Mouse (Mus musculus): ENCODE measurements at regions not wholly inside any gene's neighbourhood (a gene's known extent, or its start where the extent isn't known, plus 50 kb on each side); places are given as distances from the start of the nearest gene placed in this dataset.

DNA sequence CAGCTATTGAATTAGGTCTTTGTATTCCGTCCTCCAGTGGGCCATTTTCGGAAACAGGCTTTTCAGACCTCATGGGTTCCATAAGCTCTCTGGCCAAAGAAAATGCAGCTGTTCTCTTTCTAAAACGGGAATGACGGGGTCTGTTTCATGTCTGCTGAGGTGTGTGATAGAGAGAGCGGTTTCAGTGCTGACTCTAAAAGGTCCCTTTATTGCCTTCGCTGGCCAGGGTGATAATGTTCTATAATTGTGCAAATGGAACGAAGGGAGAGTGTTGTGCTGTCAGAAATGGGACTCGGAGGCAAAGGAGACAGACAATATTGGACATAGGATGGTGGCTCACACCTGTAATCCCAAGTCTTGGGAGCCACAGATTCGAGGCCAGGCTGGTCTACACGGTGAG is 53.5 kb upstream of the Osbpl8 start:
- Histone ChIP-seq H3K36me3 (ENCODE audit: insufficient read depth, low read length) (no peaks in the 10 kb centered on the region), H3K4me2 (replicated peaks; ENCODE audit: low read depth, low read length) (no peak overlapping the region), H3K4me1 (ENCODE audit: insufficient read depth, low read length) (no peaks in the 10 kb centered on the region), H3K4me3 (ENCODE audit: low read length) (no peak overlapping the region), H3K9me3 (ENCODE audit: low read length) (no peaks in the 10 kb centered on the region), H3K9ac (replicated peaks; ENCODE audit: low read length) (no peak overlapping the region), H3K27ac (ENCODE audit: low read length) (no peak overlapping the region), H3K27me3 (ENCODE audit: insufficient read depth, low read length) (no peaks in the 10 kb centered on the region)
- WGBS: 75% methylated on average over 10 of the region's 10 CpGs
- no peak for ATAC-seq (ENCODE audit: low FRiP score, low TSS enrichment)

DNA sequence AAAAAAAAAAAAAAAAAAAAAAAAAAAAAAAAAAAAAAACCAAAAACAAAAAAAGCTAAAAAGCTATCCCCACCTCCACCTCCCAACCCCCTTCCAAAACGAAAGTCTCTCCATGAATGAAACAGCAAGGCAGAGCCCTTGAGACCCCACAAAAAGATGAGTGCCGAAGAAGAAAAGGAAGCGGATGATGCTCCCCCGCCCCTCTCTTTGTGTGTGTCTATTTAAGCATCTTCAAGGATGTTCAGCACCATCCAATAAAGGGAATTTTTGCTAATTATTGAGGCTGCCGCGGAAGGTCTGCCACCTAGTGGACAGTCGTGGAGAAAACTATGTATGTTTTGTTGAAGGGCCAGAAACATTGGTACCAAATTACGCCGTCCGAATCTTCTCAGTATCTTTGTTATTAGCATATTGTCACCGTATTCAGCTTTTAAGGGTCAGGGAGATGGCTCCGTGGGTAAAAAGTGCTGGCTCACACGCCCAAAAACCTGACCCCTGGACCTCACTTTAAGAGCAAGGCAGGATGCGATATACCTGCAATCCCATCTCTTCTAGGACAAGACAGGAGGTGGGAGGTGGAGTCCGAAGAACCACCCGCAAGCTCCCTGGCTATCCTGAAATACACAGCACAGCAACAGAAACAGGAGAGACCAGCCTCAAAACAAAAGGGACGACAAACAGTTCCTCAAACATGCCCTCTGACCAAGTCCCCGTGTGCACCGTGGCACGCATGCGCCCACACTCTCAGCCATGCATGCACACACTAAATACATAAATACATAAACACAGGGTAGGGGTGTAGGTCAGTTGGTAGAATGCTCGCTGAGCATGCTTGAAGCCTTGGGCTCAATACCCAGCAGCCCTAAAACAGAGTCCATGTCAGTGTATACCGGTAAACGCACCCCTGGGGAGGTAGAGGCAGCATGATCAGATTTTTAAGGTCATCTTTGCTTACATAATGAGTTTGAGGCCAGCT is 55.6 kb upstream of the Osbpl8 start:
- H3K27ac ChIP-seq (ENCODE audit: low read length): no peak overlapping the region
- H3K4me3 ChIP-seq (ENCODE audit: low read length): no peak overlapping the region
- WGBS: 46% methylated on average over 24 of the region's 24 CpGs
- H3K9ac ChIP-seq (replicated peaks; ENCODE audit: low read length): no peak overlapping the region
- H3K27me3 ChIP-seq (ENCODE audit: insufficient read depth, low read length): no peaks in the 10 kb centered on the region
- H3K9me3 ChIP-seq (ENCODE audit: low read length): no peaks in the 10 kb centered on the region
- H3K36me3 ChIP-seq (ENCODE audit: insufficient read depth, low read length): no peaks in the 10 kb centered on the region
- H3K4me1 ChIP-seq (ENCODE audit: insufficient read depth, low read length): no peaks in the 10 kb centered on the region
- ATAC-seq (ENCODE audit: low FRiP score, low TSS enrichment): peak; percentile 25; the same call in 1 of the 2 replicates
- peak overlapping the region; percentile 42 for H3K4me2 ChIP-seq (replicated peaks; ENCODE audit: low read depth, low read length)

DNA sequence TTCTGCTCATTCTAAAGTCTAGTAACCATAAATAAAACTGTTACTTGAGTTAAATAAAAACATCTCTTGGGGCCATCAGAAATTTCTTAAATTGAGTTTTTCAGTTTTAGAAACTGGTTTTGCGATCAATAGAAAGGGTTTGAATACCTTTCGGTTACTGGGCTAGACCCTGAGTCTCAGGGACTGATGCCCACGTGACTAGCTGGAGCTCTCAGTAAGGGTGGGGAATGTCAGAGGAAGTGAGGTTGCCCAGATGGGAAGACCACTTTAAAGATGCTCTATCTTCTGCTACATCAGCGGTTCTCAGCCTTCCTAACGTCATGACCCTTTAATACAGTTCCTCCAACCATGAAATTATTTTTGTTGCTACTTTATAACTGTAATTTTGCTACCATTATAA is 56.7 kb upstream of the Osbpl8 start:
- no peaks in the 10 kb centered on the region for H3K27me3 ChIP-seq (ENCODE audit: insufficient read depth, low read length)
- no peak for ATAC-seq (ENCODE audit: low FRiP score, low TSS enrichment)
- no peaks in the 10 kb centered on the region for H3K9me3 ChIP-seq (ENCODE audit: low read length)
- no peak overlapping the region for H3K4me3 ChIP-seq (ENCODE audit: low read length)
- 81% methylated on average over 5 of the region's 5 CpGs for WGBS
- no peak overlapping the region for H3K9ac ChIP-seq (replicated peaks; ENCODE audit: low read length)
- no peaks in the 10 kb centered on the region for H3K4me1 ChIP-seq (ENCODE audit: insufficient read depth, low read length)
- H3K36me3 ChIP-seq (ENCODE audit: insufficient read depth, low read length): no peaks in the 10 kb centered on the region
- H3K27ac ChIP-seq (ENCODE audit: low read length): no peak overlapping the region
- no peak overlapping the region for H3K4me2 ChIP-seq (replicated peaks; ENCODE audit: low read depth, low read length)

DNA sequence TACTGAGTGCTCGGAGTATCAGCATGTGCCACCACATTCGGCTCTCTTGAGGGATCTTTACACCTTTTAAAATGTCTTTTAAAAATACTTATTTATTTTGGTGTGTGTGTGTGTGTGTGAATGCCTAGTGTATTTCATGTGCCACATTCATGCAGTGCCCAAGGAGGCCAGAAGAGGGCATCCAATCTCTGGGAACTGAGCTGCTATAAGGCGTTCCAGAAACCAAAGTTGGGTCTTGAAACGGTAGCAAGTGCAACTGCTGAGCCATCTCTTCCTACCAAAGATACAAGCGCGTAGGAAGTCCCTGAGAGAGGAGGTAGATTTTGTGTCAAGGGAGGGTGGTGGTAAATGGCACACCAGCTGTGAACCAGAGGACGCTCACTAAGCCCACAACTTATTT is 57.2 kb upstream of the Osbpl8 start:
- ATAC-seq (ENCODE audit: low FRiP score, low TSS enrichment): no peak
- H3K4me2 ChIP-seq (replicated peaks; ENCODE audit: low read depth, low read length): no peak overlapping the region
- no peaks in the 10 kb centered on the region for H3K4me1 ChIP-seq (ENCODE audit: insufficient read depth, low read length)
- no peaks in the 10 kb centered on the region for H3K9me3 ChIP-seq (ENCODE audit: low read length)
- no peaks in the 10 kb centered on the region for H3K27me3 ChIP-seq (ENCODE audit: insufficient read depth, low read length)
- H3K4me3 ChIP-seq (ENCODE audit: low read length): no peak overlapping the region
- no peak overlapping the region for H3K27ac ChIP-seq (ENCODE audit: low read length)
- WGBS: 72% methylated on average over 7 of the region's 7 CpGs
- no peaks in the 10 kb centered on the region for H3K36me3 ChIP-seq (ENCODE audit: insufficient read depth, low read length)
- H3K9ac ChIP-seq (replicated peaks; ENCODE audit: low read length): no peak overlapping the region

GRCm38 (mm10) chr10:111106411-111106810 is 58.1 kb upstream of the Osbpl8 start:
- H3K4me3 ChIP-seq (ENCODE audit: low read length): no peak overlapping the region
- no peak overlapping the region for H3K27ac ChIP-seq (ENCODE audit: low read length)
- no peaks in the 10 kb centered on the region for H3K27me3 ChIP-seq (ENCODE audit: insufficient read depth, low read length)
- no peaks in the 10 kb centered on the region for H3K9me3 ChIP-seq (ENCODE audit: low read length)
- ATAC-seq (ENCODE audit: low FRiP score, low TSS enrichment): peak; percentile 68
- no peaks in the 10 kb centered on the region for H3K36me3 ChIP-seq (ENCODE audit: insufficient read depth, low read length)
- H3K4me1 ChIP-seq (ENCODE audit: insufficient read depth, low read length): no peaks in the 10 kb centered on the region
- H3K9ac ChIP-seq (replicated peaks; ENCODE audit: low read length): no peak overlapping the region
- 78% methylated on average over 5 of the region's 5 CpGs for WGBS
- H3K4me2 ChIP-seq (replicated peaks; ENCODE audit: low read depth, low read length): no peak overlapping the region

DNA sequence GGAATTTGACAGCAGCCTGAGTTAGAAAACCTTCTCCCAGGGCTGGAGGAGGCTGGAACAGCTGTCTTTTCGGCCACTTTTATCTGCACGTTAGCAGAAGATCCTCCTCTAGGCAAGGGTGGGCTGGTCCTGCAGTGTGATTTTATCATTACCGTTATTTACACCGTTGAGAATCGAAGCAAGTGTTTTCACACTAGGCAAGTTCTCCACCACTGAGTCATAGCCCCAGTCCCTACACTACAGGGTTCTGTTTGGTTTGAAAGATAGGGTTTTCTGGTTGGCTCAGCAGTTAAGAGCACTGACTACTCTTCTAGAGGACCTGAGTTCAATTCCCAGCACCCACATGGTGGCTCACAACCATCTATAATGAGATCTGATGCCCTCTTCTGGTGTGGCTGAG is 58.9 kb upstream of the Osbpl8 start:
- no peaks in the 10 kb centered on the region for H3K4me1 ChIP-seq (ENCODE audit: insufficient read depth, low read length)
- H3K36me3 ChIP-seq (ENCODE audit: insufficient read depth, low read length): no peaks in the 10 kb centered on the region
- H3K4me3 ChIP-seq (ENCODE audit: low read length): no peak overlapping the region
- H3K4me2 ChIP-seq (replicated peaks; ENCODE audit: low read depth, low read length): no peak overlapping the region
- H3K9me3 ChIP-seq (ENCODE audit: low read length): no peaks in the 10 kb centered on the region
- no peak for ATAC-seq (ENCODE audit: low FRiP score, low TSS enrichment)
- H3K27ac ChIP-seq (ENCODE audit: low read length): no peak overlapping the region
- no peak overlapping the region for H3K9ac ChIP-seq (replicated peaks; ENCODE audit: low read length)
- 88% methylated on average over 5 of the region's 5 CpGs for WGBS
- H3K27me3 ChIP-seq (ENCODE audit: insufficient read depth, low read length): no peaks in the 10 kb centered on the region

DNA sequence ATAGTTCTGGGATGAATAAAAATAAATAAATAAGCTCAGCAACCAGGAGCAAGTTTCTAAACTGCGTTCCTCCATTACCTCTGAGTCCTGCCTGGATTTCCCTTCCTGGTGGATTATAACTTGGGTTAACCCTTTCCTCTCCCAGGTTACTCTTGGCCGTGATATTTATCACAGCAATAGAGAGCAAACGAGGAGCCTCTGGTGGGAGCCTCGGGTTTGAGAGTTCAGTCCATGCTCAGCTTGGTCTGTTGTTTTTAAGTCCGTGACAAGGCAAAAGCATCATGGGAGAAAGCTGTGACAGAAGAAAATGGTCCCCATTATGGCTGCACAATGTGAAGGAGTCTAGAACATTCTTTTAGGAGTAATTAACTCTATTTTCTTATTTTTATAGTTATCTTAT is 61.0 kb upstream of the Osbpl8 start:
- no peaks in the 10 kb centered on the region for H3K4me1 ChIP-seq (ENCODE audit: insufficient read depth, low read length)
- WGBS: 72% methylated on average over 5 of the region's 5 CpGs
- H3K9me3 ChIP-seq (ENCODE audit: low read length): no peaks in the 10 kb centered on the region
- H3K36me3 ChIP-seq (ENCODE audit: insufficient read depth, low read length): no peaks in the 10 kb centered on the region
- H3K27ac ChIP-seq (ENCODE audit: low read length): no peak overlapping the region
- no peak for ATAC-seq (ENCODE audit: low FRiP score, low TSS enrichment)
- H3K27me3 ChIP-seq (ENCODE audit: insufficient read depth, low read length): no peaks in the 10 kb centered on the region
- no peak overlapping the region for H3K4me2 ChIP-seq (replicated peaks; ENCODE audit: low read depth, low read length)
- H3K9ac ChIP-seq (replicated peaks; ENCODE audit: low read length): no peak overlapping the region
- no peak overlapping the region for H3K4me3 ChIP-seq (ENCODE audit: low read length)

DNA sequence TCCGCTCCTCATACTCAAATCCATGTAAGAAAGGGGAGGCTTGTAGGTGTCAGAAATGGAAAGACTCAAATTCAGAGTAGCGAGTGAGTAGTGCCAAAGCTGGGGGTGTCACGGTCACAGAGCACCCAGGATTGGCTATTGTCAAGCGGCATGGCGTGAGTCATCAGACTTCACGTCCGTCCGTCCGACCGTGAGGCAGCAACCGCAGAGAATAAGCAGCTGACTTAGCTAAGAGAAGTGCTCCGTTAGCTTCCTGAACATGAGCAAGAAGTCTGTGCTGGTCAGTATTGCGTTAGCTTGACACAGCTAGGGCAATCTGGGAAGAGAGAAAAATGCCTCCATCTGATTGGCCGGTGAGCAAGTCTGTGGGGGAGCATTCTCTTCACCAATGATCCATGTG is 61.5 kb upstream of the Osbpl8 start:
- Histone ChIP-seq H3K4me3 (ENCODE audit: low read length) (no peak overlapping the region), H3K9ac (replicated peaks; ENCODE audit: low read length) (no peak overlapping the region), H3K4me2 (replicated peaks; ENCODE audit: low read depth, low read length) (peak overlapping the region; percentile 17), H3K4me1 (ENCODE audit: insufficient read depth, low read length) (no peaks in the 10 kb centered on the region), H3K27ac (ENCODE audit: low read length) (no peak overlapping the region), H3K36me3 (ENCODE audit: insufficient read depth, low read length) (no peaks in the 10 kb centered on the region), H3K27me3 (ENCODE audit: insufficient read depth, low read length) (no peaks in the 10 kb centered on the region), H3K9me3 (ENCODE audit: low read length) (no peaks in the 10 kb centered on the region)
- WGBS: 75% methylated on average over 14 of the region's 14 CpGs
- ATAC-seq (ENCODE audit: low FRiP score, low TSS enrichment): no peak

GRCm38 (mm10) chr10:111101901-111102761 is 62.4 kb upstream of the Osbpl8 start:
- no peaks in the 10 kb centered on the region for H3K27me3 ChIP-seq (ENCODE audit: insufficient read depth, low read length)
- 67% methylated on average over 18 of the region's 18 CpGs for WGBS
- 0 out of 2 replicates have a peak overlapping the region, but pooled peaks have one; percentile 21 for H3K27ac ChIP-seq (ENCODE audit: low read length)
- H3K9ac ChIP-seq (replicated peaks; ENCODE audit: low read length): no peak overlapping the region
- ATAC-seq (ENCODE audit: low FRiP score, low TSS enrichment): no peak
- H3K36me3 ChIP-seq (ENCODE audit: insufficient read depth, low read length): no peaks in the 10 kb centered on the region
- no peaks in the 10 kb centered on the region for H3K4me1 ChIP-seq (ENCODE audit: insufficient read depth, low read length)
- H3K4me3 ChIP-seq (ENCODE audit: low read length): no peak overlapping the region
- no peaks in the 10 kb centered on the region for H3K9me3 ChIP-seq (ENCODE audit: low read length)
- no peak overlapping the region for H3K4me2 ChIP-seq (replicated peaks; ENCODE audit: low read depth, low read length)

All from kidney, embryonic 16.5 days (tissue).